Comparison of ENCODE assay signal across 8 mouse cellular contexts in the genomic region with DNA sequence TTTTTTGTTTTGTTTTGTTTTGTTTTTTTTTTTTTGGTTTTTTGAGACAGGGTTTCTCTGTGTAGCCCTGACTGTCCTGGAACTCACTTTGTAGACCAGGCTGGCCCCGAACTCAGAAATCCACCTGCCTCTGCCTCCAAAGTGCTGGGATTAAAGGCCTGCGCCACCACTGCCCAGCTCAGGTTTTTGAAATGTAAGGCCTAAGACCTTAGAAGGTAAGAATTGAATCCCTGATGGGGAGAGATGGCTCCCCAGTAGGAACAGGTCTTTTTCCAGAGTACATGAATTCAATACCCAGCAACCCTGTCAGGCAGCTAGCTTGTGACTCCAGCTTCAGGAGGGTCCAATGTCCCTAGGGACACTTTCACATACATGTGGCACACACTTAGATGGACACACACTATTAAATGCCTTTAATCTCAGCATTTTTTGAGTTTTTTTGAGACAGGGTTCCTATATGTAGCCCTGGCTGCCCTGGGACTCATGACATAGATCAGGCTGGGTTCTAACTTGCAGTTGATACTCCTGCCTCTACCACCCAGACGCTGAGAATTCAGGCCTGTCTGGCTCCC. TPM values are rescaled to one million over a fixed set of nuclear protein-coding genes. Genes with fewer than 3 reads are reported as not detected.
DNase-seq lines count a peak whose midpoint lies in the region; ATAC-seq and TF ChIP-seq lines count a peak whose summit lies in the region.

No protein-coding gene starts in this region.

- intact Hi-C loops in heart, postnatal 10 days (cut with DNase I): no loop called here

- H3K4me1 ChIP-seq in lung, embryonic 15.5 days: peaks cover 47% of the 10 kb centered on the region

- ATAC-seq in lung, embryonic 15.5 days (ENCODE audit: borderline replicate concordance, extremely low read depth, low FRiP score, low TSS enrichment): no peak

- H3K9me3 ChIP-seq in lung, embryonic 15.5 days: no peaks in the 10 kb centered on the region

- H3K27me3 ChIP-seq in lung, embryonic 15.5 days: no peaks in the 10 kb centered on the region
- H3K27me3 ChIP-seq in myocyte (ENCODE audit: control insufficient read depth, insufficient read depth, insufficient read length): no peaks in the 10 kb centered on the region

- H3K27ac ChIP-seq in lung, embryonic 15.5 days: peak overlapping the region; percentile 96

- peaks cover 27% of the 10 kb centered on the region for H3K79me2 ChIP-seq in myocyte (ENCODE audit: control insufficient read depth, insufficient read depth)

- no peak overlapping the region for H3K4me2 ChIP-seq in lung, embryonic 15.5 days
- peak overlapping the region; percentile 97 for H3K4me2 ChIP-seq in myocyte (ENCODE audit: low read depth)

- H3K4me3 ChIP-seq in lung, embryonic 15.5 days: no peak overlapping the region
- peak overlapping the region; percentile 100 for H3K4me3 ChIP-seq in myocyte

- 87% methylated on average over 3 of the region's 3 CpGs for WGBS in lung, embryonic 15.5 days

- DNase-seq in gastrocnemius, adult 18-20 months (ENCODE audit: low spot score): peak; percentile 33
- DNase-seq in gastrocnemius, postnatal 4 days (ENCODE audit: low spot score in 2 of 2): no peak
- no peak for DNase-seq in lung, postnatal 25 days (ENCODE audit: low spot score)
- peak; percentile 21 to 28 for DNase-seq in heart, postnatal 10 days
- DNase-seq in right cerebral cortex, postnatal 10 days (ENCODE audit: low spot score in 2 of 2): no peak
- no peak for DNase-seq in layer of hippocampus, adult 18-20 months (ENCODE audit: low spot score in 2 of 2)

- TF ChIP-seq POLR2A in myocyte (IDR thresholded peaks at IDR 0.05; ENCODE audit: insufficient read length, low read depth): no peak

- peaks cover under 1% of the 10 kb centered on the region for H3K36me3 ChIP-seq in lung, embryonic 15.5 days
- H3K36me3 ChIP-seq in myocyte (ENCODE audit: control insufficient read depth, insufficient read depth): peaks cover 11% of the 10 kb centered on the region

- H3ac ChIP-seq in myocyte (ENCODE audit: control insufficient read depth, insufficient read length): no peak overlapping the region

- H3K9ac ChIP-seq in lung, embryonic 15.5 days: no peak overlapping the region

TF ChIP-seq in myocyte, 11 proteins besides CTCF, POLR2A, EP300 and RAD21:
- TF ChIP-seq MYOG (IDR thresholded peaks at IDR 0.05; ENCODE audit: control insufficient read depth in 1 of 3, insufficient read depth in 1 of 3, insufficient read length in 2 of 3, low read depth in 2 of 3): no peak
- no peak for TF ChIP-seq MAX (IDR thresholded peaks at IDR 0.05; ENCODE audit: low read depth)
- no peak for TF ChIP-seq POLR2AphosphoS2 (IDR thresholded peaks at IDR 0.05; ENCODE audit: insufficient read length, low read depth)
- no peak for TF ChIP-seq REST (IDR thresholded peaks at IDR 0.05; ENCODE audit: insufficient read depth, insufficient read length)
- TF ChIP-seq E2F4 (IDR thresholded peaks at IDR 0.05; ENCODE audit: insufficient read depth): no peak
- no peak for TF ChIP-seq SRF (IDR thresholded peaks at IDR 0.05; ENCODE audit: control insufficient read depth, insufficient read length, low read depth)
- TF ChIP-seq TCF3 (IDR thresholded peaks at IDR 0.05; ENCODE audit: insufficient read length, low read depth): no peak
- TF ChIP-seq CEBPB (IDR thresholded peaks at IDR 0.05; ENCODE audit: insufficient read depth, poor library complexity, severe bottlenecking): no peak
- no peak for TF ChIP-seq USF1 (IDR thresholded peaks at IDR 0.05; ENCODE audit: low read depth)
- TF ChIP-seq MYOD1 (IDR thresholded peaks at IDR 0.05; ENCODE audit: control insufficient read depth in 1 of 3, insufficient read length in 2 of 3, low read depth in 2 of 3): no peak
- no peak for TF ChIP-seq TCF12 (IDR thresholded peaks at IDR 0.05; ENCODE audit: insufficient read depth, poor library complexity, severe bottlenecking)

RNA-seq across cellular contexts. Expression of gene Ubc, which starts 1.0 kb away (rescaled TPM):
- total RNA-seq in gastrocnemius, adult 18-20 months (2021): 1,000 to 10,000 TPM; 1,764 to 2,031 TPM
- 100 to 1,000 TPM; 650 to 744 TPM for total RNA-seq in gastrocnemius, postnatal 4 days (2021)
- 1,173 and 1,218 TPM in 2 replicates for polyA plus RNA-seq in lung, embryonic 15.5 days (2015; fragmentation: Nextera tagmentation; extraction: Ambion mirVana)
- 1,000 to 10,000 TPM in 1 of 2 experiments, 100 to 1,000 TPM in 1; 934 to 1,069 TPM for total RNA-seq in heart, postnatal 10 days (2021)
- 878 TPM for polyA plus RNA-seq in myocyte (2012; fragmentation: generic; extraction: Trizol)
- total RNA-seq in layer of hippocampus, adult 18-20 months (2021): 100 to 1,000 TPM; 754 to 818 TPM

RNA-seq across cellular contexts. Expression of gene Gm10382, which starts 1.9 kb away (rescaled TPM):
- total RNA-seq in gastrocnemius, adult 18-20 months (2021): under 1 TPM in 1 of 2 experiments, not detected in 1; 0.24 TPM
- not detected for total RNA-seq in gastrocnemius, postnatal 4 days (2021)
- 0.56 and 0.73 TPM in 2 replicates for polyA plus RNA-seq in lung, embryonic 15.5 days (2015; fragmentation: Nextera tagmentation; extraction: Ambion mirVana)
- total RNA-seq in heart, postnatal 10 days (2021): not detected
- polyA plus RNA-seq in myocyte (2012; fragmentation: generic; extraction: Trizol): 1.9 TPM
- under 1 TPM in 1 of 2 experiments, not detected in 1; 0.46 TPM for total RNA-seq in layer of hippocampus, adult 18-20 months (2021)

RNA-seq across cellular contexts. Expression of gene Dhx37, which starts 42.9 kb away (rescaled TPM):
- total RNA-seq in gastrocnemius, adult 18-20 months (2021): 1 to 10 TPM; 4.5 to 5.1 TPM
- total RNA-seq in gastrocnemius, postnatal 4 days (2021): 1 to 10 TPM; 6.8 to 7.8 TPM
- polyA plus RNA-seq in lung, embryonic 15.5 days (2015; fragmentation: Nextera tagmentation; extraction: Ambion mirVana): 9.9 and 11.7 TPM in 2 replicates
- total RNA-seq in heart, postnatal 10 days (2021): 10 to 100 TPM; 13.2 to 14.7 TPM
- polyA plus RNA-seq in myocyte (2012; fragmentation: generic; extraction: Trizol): 17.2 TPM
- total RNA-seq in layer of hippocampus, adult 18-20 months (2021): 10 to 100 TPM; 15.0 to 15.4 TPM

RNA-seq across cellular contexts. Expression of gene Scarb1, which starts 50.1 kb away (rescaled TPM):
- total RNA-seq in gastrocnemius, adult 18-20 months (2021): 10 to 100 TPM; 10.0 to 11.0 TPM
- total RNA-seq in gastrocnemius, postnatal 4 days (2021): 10 to 100 TPM; 49.4 to 54.6 TPM
- polyA plus RNA-seq in lung, embryonic 15.5 days (2015; fragmentation: Nextera tagmentation; extraction: Ambion mirVana): 61.2 and 65.6 TPM in 2 replicates
- total RNA-seq in heart, postnatal 10 days (2021): 10 to 100 TPM; 62.6 to 73.8 TPM
- polyA plus RNA-seq in myocyte (2012; fragmentation: generic; extraction: Trizol): 28.6 TPM
- total RNA-seq in layer of hippocampus, adult 18-20 months (2021): 10 to 100 TPM; 29.4 to 32.7 TPM

RNA-seq across cellular contexts. Expression of gene Bri3bp, which starts 50.4 kb away (rescaled TPM):
- total RNA-seq in gastrocnemius, adult 18-20 months (2021): 1 to 10 TPM; 2.6 to 3.2 TPM
- 10 to 100 TPM; 10.4 to 12.0 TPM for total RNA-seq in gastrocnemius, postnatal 4 days (2021)
- polyA plus RNA-seq in lung, embryonic 15.5 days (2015; fragmentation: Nextera tagmentation; extraction: Ambion mirVana): 35.6 and 39.2 TPM in 2 replicates
- 10 to 100 TPM; 56.4 to 62.5 TPM for total RNA-seq in heart, postnatal 10 days (2021)
- 24.8 TPM for polyA plus RNA-seq in myocyte (2012; fragmentation: generic; extraction: Trizol)
- total RNA-seq in layer of hippocampus, adult 18-20 months (2021): 100 to 1,000 TPM in 1 of 2 experiments, 10 to 100 TPM in 1; 92.7 to 107 TPM

Comparison
In these comparisons a context has a peak if more than half of its experiments do, and no peak if none do; other contexts are left out.
1. DNase-seq: peak in gastrocnemius, adult 18-20 months (single experiment) and heart, postnatal 10 days (2 of 2); none in gastrocnemius, postnatal 4 days (0 of 2), lung, postnatal 25 days (single experiment), right cerebral cortex, postnatal 10 days (0 of 2) and layer of hippocampus, adult 18-20 months (0 of 2).